Mouse (Mus musculus): ENCODE data around the gene Gdpd3. TPM values are rescaled to one million over a fixed set of nuclear protein-coding genes. Genes with fewer than 3 reads are reported as not detected.

The Gdpd3 gene
- polyA plus RNA-seq, 1 experiment from 2014 or later: 13.9 TPM

- TF ChIP-seq CTCF (IDR thresholded peaks at IDR 0.05; ENCODE audit: low read depth): no peak
- Histone ChIP-seq H3K27me3 (replicated peaks; ENCODE audit: control insufficient read depth, insufficient read depth, low read length) (no peaks in the 10 kb centered on the region), H3K36me3 (ENCODE audit: control insufficient read depth, insufficient read depth) (peaks cover 12% of the 10 kb centered on the region), H3K4me1 (replicated peaks; ENCODE audit: control insufficient read depth, insufficient read depth, low read length) (no peaks in the 10 kb centered on the region; the same call in 1 of the 2 replicates), H3K9ac (ENCODE audit: low read depth, low read length) (peak within 1 kb of the TSS; percentile 37; the same call in 1 of the 2 replicates), H3K4me3 (ENCODE audit: low read depth, low read length) (peak within 1 kb of the TSS; percentile 36), H3K27ac (ENCODE audit: low read depth, low read length) (no peak within 1 kb of the TSS), H3K4me2 (replicated peaks; ENCODE audit: low read depth) (peak within 1 kb of the TSS; percentile 77), H3K9me3 (ENCODE audit: control insufficient read depth) (no peaks in the 10 kb centered on the region)
- WGBS: 7% methylated on average over 22 of the region's 22 CpGs
- 0 out of 2 replicates have a peak, but pooled peaks have one; percentile 0 for ATAC-seq
Observed at GRCm38 (mm10) chr7:126780971-126781635, 15.0 kb downstream of the Gdpd3 start, which contains the start of gene Tbx6. Gene Tbx6, plus strand, starts transcription at chr7:126781483.

- H3K27ac ChIP-seq (ENCODE audit: low read depth, low read length): no peak overlapping the region
- peak overlapping the region; percentile 77; the same call in 1 of the 2 replicates for H3K4me2 ChIP-seq (replicated peaks; ENCODE audit: low read depth)
- H3K4me3 ChIP-seq (ENCODE audit: low read depth, low read length): no peak overlapping the region
- ATAC-seq: no peak
- H3K27me3 ChIP-seq (replicated peaks; ENCODE audit: control insufficient read depth, insufficient read depth, low read length): no peaks in the 10 kb centered on the region
- peaks cover 19% of the 10 kb centered on the region for H3K36me3 ChIP-seq (ENCODE audit: control insufficient read depth, insufficient read depth)
- no peaks in the 10 kb centered on the region for H3K4me1 ChIP-seq (replicated peaks; ENCODE audit: control insufficient read depth, insufficient read depth, low read length)
- H3K9me3 ChIP-seq (ENCODE audit: control insufficient read depth): no peaks in the 10 kb centered on the region
- 38% methylated on average over 11 of the region's 11 CpGs for WGBS
- TF ChIP-seq CTCF (IDR thresholded peaks at IDR 0.05; ENCODE audit: low read depth): no peak
- peak overlapping the region; percentile 37; the same call in 1 of the 2 replicates for H3K9ac ChIP-seq (ENCODE audit: low read depth, low read length)
Observed at GRCm38 (mm10) chr7:126781661-126782370, 15.7 kb downstream of the Gdpd3 start.

DNA sequence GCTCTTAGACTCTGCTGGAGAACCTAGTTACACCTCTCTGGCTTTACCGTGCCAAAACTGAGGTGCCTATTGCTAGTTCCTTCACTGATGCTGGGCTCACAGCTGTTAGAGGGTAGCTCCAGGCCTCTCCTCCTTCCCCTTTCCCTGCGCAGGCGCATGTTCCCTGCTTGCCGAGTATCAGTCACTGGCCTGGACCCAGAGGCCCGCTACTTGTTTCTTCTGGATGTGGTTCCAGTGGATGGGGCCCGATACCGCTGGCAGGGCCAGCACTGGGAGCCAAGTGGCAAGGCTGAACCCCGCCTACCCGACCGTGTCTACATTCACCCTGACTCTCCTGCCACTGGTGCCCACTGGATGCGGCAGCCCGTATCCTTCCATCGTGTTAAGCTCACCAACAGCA is 16.6 kb downstream of the Gdpd3 start:
- WGBS: 77% methylated on average over 13 of the region's 13 CpGs
- no peak for ATAC-seq
- H3K9me3 ChIP-seq (ENCODE audit: control insufficient read depth): no peaks in the 10 kb centered on the region
- no peaks in the 10 kb centered on the region for H3K27me3 ChIP-seq (replicated peaks; ENCODE audit: control insufficient read depth, insufficient read depth, low read length)
- no peak for TF ChIP-seq CTCF (IDR thresholded peaks at IDR 0.05; ENCODE audit: low read depth)
- H3K9ac ChIP-seq (ENCODE audit: low read depth, low read length): no peak overlapping the region
- no peak overlapping the region for H3K4me2 ChIP-seq (replicated peaks; ENCODE audit: low read depth)
- H3K4me3 ChIP-seq (ENCODE audit: low read depth, low read length): no peak overlapping the region
- no peaks in the 10 kb centered on the region for H3K4me1 ChIP-seq (replicated peaks; ENCODE audit: control insufficient read depth, insufficient read depth, low read length)
- H3K27ac ChIP-seq (ENCODE audit: low read depth, low read length): no peak overlapping the region
- peaks cover 28% of the 10 kb centered on the region for H3K36me3 ChIP-seq (ENCODE audit: control insufficient read depth, insufficient read depth)

- Histone ChIP-seq H3K9ac (ENCODE audit: low read depth, low read length) (no peak overlapping the region), H3K4me3 (ENCODE audit: low read depth, low read length) (no peak overlapping the region), H3K4me1 (replicated peaks; ENCODE audit: control insufficient read depth, insufficient read depth, low read length) (no peaks in the 10 kb centered on the region), H3K9me3 (ENCODE audit: control insufficient read depth) (no peaks in the 10 kb centered on the region), H3K27me3 (replicated peaks; ENCODE audit: control insufficient read depth, insufficient read depth, low read length) (no peaks in the 10 kb centered on the region), H3K36me3 (ENCODE audit: control insufficient read depth, insufficient read depth) (peaks cover 46% of the 10 kb centered on the region), H3K4me2 (replicated peaks; ENCODE audit: low read depth) (no peak overlapping the region), H3K27ac (ENCODE audit: low read depth, low read length) (no peak overlapping the region)
- no peak for TF ChIP-seq CTCF (IDR thresholded peaks at IDR 0.05; ENCODE audit: low read depth)
- 80% methylated on average over 7 of the region's 7 CpGs for WGBS
- no peak for ATAC-seq
Observed at GRCm38 (mm10) chr7:126784469-126784868, 18.3 kb downstream of the Gdpd3 start.

DNA sequence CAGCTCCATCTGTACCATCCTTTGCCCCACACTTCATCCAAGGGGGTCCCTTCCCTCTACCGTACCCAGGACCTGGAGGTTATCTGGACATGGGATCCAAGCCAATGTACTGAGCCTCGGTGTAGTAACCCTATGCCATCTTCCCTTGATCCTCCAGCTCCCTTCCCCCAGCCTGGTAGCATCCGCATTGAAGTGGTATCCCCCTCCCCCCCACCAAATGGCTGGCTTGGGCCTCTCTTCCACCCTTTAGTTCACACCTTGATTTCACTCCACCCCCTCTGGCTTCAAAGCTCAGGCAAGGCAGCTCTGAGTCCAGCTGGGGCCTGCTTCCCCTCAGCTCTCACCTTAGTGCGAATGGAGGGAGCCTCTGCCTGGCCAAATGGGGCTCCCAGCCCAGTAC is 18.9 kb downstream of the Gdpd3 start:
- Histone ChIP-seq H3K4me1 (replicated peaks; ENCODE audit: control insufficient read depth, insufficient read depth, low read length) (no peaks in the 10 kb centered on the region), H3K27ac (ENCODE audit: low read depth, low read length) (no peak overlapping the region), H3K27me3 (replicated peaks; ENCODE audit: control insufficient read depth, insufficient read depth, low read length) (no peaks in the 10 kb centered on the region), H3K9ac (ENCODE audit: low read depth, low read length) (no peak overlapping the region), H3K9me3 (ENCODE audit: control insufficient read depth) (no peaks in the 10 kb centered on the region), H3K4me2 (replicated peaks; ENCODE audit: low read depth) (no peak overlapping the region), H3K4me3 (ENCODE audit: low read depth, low read length) (no peak overlapping the region), H3K36me3 (ENCODE audit: control insufficient read depth, insufficient read depth) (peaks cover 52% of the 10 kb centered on the region)
- TF ChIP-seq CTCF (IDR thresholded peaks at IDR 0.05; ENCODE audit: low read depth): no peak
- no peak for ATAC-seq
- 73% methylated on average over 4 of the region's 4 CpGs for WGBS

DNA sequence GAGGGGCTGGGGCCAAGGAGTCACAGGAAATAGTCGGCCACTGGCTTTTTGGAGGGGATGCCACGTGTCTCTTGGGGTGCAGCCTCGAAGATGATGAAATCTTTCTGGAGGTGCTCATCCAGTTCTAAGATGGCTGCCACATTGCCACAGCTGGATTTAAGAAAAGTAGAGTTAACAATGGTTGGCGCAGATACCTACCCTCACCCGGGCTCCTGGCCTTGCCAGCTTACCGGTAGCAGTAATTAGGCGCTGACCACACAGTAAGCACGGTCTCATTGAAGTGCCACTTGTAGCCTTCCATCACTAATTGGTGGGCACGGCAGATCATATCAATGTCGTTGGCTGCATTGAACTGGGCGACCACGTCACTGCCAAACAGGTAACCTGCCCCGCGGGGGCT is 20.0 kb downstream of the Gdpd3 start:
- Histone ChIP-seq H3K4me2 (replicated peaks; ENCODE audit: low read depth) (no peak overlapping the region), H3K4me1 (replicated peaks; ENCODE audit: control insufficient read depth, insufficient read depth, low read length) (peaks cover 3% of the 10 kb centered on the region; the same call in 1 of the 2 replicates)
- no peak for TF ChIP-seq CTCF (IDR thresholded peaks at IDR 0.05; ENCODE audit: low read depth)

More for the DNA sequence above, 20.0 kb downstream of the Gdpd3 start:
- 90% methylated on average over 14 of the region's 14 CpGs for WGBS
- peaks cover 53% of the 10 kb centered on the region for H3K36me3 ChIP-seq (ENCODE audit: control insufficient read depth, insufficient read depth)
- H3K4me3 ChIP-seq (ENCODE audit: low read depth, low read length): no peak overlapping the region
- H3K27ac ChIP-seq (ENCODE audit: low read depth, low read length): no peak overlapping the region
- H3K27me3 ChIP-seq (replicated peaks; ENCODE audit: control insufficient read depth, insufficient read depth, low read length): no peaks in the 10 kb centered on the region
- ATAC-seq: no peak
- H3K9me3 ChIP-seq (ENCODE audit: control insufficient read depth): no peaks in the 10 kb centered on the region
- H3K9ac ChIP-seq (ENCODE audit: low read depth, low read length): no peak overlapping the region
